Mouse (Mus musculus): ENCODE data around the gene Arhgap40.
A peak's percentile ranks its signal among the peaks of the same experiment; 100 is the strongest.

Arhgap40 gene

DNA sequence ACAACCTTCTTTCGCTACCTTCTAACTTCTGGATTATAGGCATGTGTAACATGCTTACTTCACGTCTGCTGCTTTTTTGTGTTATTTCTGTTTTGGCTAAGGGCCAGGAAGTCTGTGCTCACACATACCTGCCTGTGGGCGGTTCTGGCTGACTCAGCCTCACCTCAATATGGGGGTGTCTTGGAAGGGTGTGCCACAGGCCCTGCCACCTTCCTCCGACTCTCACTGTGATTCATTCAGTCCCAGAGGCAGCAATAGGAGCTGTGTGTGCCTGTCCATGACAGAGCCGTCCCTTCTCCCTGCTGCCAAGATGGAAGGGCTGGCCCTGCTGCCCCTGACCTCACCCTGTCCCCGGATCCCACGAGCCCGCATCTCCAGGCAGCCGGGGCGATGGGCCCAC, at the start of gene Arhgap40:
Arhgap40 (plus strand) TSS at position 269 of the 400 bp plus-strand sequence.
- peak in 1 of 2 experiments; percentile 19 for DNase-seq (ENCODE audit: low spot score in 2 of 2)

DNA sequence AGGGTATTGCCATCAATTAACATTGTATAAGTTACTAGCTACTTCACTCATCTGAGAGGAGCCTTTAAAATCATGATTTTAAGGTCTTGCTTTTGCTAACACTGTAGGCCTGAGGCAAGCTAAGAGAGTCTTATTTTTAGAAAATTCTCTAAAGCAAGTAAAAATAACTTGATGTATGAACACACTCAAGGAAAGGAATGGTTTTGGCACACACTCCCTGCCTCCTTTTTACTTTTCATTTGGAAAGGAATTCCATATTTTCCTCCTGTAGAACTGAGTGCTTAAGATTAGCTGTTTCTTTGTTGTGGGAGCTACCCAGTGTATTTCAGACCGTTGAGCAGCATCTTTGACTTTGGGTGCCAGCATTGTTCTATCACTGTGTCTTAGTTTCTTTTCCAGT, 38.4 kb upstream of the Arhgap40 start:
- DNase-seq (ENCODE audit: low spot score in 2 of 2) = no peak

DNA sequence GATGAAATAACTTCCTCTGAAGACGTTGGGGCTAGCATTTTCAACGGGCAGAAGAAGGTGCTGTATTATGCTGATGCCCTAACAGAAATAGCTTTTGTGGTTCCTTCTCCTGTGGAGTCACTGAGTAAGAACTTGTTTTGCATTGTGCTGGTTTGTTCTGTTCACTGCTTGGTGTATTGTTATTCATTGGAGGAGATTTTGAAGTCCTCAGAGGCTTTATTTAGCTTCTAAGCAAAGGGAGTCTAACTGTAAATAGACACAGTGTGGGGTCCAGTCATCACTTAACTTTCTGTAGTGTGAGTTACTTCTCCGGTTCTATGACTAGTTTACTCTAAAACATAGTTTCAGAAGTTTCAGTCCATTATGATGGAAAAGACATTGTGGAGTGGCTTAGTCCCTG, 35.0 kb upstream of the Arhgap40 start:
- no peak for DNase-seq (ENCODE audit: low spot score in 2 of 2)

DNA sequence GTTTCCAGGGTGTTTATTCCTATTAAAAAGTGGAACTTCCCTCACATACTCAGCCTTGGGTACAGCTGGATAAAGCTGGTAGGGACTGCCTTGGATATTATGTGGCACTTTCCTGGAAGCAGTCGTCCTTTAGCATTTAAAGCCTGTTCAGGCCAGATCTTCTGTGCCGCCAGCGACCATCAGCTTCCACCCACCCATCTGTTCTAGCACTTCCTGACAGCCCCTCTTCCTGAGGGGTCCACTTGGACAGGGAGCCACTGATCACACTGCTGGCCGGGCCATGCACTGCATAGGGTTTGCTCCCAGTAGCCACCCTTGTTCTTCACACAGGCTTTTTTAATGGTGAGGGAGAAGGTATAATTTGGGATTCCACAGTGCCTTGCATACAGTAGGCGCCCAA, 14.1 kb upstream of the Arhgap40 start:
- DNase-seq (ENCODE audit: low spot score in 2 of 2) = no peak

DNA sequence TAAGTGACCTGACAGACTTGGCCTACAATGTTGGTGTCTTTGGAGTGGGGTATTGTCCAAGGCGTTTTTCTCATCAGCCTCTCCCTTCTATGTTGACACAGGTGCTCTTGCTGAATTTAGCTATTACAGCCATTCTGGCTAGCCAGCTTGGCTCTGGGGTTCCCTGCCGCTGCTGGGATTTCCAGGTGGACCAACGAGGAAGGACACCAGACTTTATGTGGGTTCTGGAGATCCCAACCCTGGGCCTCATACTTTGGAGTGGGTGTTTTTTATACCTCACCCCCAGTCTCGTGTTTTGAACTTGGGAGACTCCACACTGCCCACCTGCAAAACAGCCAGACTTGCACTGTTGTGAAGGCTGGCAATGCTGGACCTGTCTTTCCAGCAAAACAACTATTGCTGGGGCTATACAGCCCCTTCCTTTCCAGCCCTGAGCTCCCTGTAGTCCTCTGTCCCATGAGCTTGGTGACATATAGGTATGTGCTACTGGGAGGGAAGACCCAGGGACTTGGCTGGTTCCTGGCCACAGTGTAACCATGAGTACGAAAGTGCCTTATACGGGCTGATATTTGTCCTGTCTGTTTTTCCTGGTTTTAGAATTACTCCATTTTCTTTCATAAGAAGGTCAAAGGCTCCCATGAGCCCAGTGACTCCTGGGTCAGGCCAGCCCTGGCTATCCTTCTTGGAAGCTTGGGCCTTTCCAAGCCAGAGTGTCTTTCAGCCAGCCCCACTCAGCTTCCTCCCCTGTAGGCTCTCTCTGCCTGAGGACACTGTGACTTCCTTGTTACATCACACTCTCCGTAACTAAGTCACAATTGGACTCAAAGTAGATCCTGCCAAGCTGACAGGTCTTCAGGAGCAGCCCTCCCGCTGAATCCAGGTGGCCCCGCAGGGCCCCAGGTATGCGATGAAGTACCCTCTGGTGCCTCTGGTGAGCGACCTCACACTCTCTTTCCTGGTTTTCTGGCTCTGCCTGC, 10.5 kb upstream of the Arhgap40 start, which contains the start of gene Adig:
Adig (plus strand) TSS at position 777 of the 977 bp plus-strand sequence.
- DNase-seq (ENCODE audit: low spot score in 2 of 2) = no peak

DNA sequence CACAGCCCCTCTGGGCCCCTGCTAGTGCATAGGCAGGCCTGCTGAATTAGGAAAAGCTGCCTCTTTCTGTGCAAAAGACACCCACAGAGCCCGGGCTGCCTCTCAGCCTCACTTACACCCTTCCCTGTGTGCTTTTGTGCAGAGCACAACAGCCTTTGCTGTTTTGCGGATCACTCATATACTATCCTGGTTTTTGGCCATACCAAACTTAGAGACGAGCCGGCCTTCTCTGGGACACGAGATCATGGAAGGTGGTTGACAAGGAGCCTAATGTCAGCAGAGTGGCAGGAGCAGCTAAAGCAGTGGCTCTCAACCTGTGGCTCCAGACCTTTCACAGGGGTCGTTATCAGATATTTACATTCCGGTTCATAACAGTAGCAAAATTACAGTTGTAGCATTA, 9.4 kb upstream of the Arhgap40 start:
- DNase-seq (ENCODE audit: low spot score in 2 of 2) = no peak

DNA sequence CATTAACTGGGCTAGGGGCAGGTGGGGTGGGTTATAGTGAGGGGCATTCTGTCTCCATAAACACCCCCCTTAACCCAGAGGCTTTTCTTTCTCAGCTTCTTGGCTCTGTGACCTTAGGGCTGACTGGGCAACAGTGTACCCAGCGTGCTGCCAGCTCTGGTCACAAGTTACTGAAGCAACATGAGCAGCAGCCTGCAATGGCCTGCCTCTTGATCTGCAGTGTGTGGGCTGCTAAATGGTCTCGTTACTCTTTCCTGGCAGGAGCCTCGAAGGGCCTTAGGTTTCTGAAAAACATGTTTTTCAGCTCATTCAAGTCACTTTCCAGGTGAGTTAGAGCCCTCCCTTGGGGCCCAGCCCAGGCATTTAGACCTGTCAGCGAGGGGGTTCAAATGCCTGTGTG, 8.9 kb upstream of the Arhgap40 start:
- DNase-seq (ENCODE audit: low spot score in 2 of 2) = no peak

DNA sequence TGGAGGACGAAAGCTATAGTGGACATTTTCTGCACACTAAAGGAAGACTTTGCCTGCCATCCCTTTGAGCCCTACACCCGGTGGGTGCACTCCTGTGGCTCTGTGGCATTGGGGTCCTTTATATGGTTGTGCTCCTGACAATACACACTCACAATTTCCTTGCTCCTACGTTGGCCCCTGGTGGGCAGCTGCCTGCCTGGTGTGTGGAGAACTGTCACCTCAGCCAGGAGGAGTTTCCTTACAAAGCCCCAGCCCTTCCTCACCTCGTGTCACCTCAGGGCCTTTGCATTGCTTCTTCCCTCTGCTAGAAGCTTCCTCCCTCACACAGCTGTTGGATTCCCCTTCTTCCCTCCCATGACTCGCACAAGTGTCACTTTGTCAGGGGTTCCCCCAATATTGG, 6.1 kb upstream of the Arhgap40 start:
- peak in 1 of 2 experiments; percentile 7 for DNase-seq (ENCODE audit: low spot score in 2 of 2)

DNA sequence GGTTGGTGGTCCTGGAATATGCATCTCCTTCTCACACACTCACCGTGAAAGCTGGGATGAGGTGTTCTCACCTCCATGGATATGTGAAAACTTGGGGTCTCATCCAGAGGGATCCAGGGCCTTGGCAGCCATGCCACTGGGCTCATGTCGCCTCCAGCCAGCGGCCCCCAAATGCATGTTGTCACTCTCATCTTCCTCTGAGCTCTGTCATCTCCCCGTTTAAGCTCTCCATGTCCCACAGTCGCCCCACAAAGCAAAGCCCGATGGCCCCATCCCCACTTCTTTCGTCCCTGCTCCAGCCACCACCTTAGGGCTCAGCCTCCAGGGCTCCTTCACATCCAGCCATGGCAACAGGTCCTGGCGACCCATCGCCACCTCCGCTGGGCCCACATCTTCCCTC, 5.5 kb upstream of the Arhgap40 start:
- DNase-seq (ENCODE audit: low spot score in 2 of 2) = peak in 1 of 2 experiments; percentile 14

DNA sequence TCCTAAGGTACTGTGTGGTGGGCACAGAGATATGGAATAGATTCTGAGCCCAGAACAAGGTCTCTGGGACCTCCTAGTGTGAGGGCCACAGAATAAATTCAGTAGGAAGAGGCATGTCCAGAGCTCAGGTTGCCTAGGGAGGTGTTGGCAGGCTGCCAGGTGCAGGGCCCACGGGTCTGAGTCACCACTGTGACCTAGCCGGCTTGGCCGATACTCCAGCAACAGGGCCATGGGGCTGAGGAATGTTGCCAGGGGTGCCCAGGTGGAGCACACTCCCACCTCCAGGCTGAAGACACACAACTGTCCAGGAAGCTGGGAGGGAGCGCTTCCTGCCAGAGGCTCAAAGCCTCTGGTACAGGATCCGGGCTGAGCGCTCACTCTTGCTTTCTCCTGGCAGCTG, 1.9 kb upstream of the Arhgap40 start:
- peak in 1 of 2 experiments; percentile 23 for DNase-seq (ENCODE audit: low spot score in 2 of 2)

DNA sequence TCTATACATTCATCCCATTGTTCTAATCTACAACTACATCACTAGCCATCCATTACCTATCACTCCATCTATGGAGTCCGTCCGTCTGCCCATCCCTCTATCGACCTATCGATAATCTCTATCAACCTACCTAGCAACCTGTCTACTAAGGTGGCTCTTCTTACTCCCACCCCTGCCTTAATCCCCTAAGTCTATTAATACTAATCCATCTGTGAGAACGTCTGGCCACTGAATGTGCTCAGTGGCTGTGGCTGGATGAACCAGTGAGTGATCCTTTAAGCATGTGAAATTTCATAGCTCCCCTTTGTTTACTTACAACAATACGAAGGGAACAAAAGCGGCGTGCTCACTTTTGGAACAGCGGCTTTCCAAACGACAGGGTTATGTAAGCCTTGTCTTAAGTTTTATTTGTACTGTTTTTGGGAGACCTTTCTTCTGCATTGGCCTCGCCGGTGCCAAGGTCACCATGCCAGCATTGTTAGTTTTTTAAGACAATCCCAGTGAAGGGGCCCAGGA, 1.3 kb downstream of the Arhgap40 start:
- DNase-seq (ENCODE audit: low spot score in 2 of 2) = no peak

DNA sequence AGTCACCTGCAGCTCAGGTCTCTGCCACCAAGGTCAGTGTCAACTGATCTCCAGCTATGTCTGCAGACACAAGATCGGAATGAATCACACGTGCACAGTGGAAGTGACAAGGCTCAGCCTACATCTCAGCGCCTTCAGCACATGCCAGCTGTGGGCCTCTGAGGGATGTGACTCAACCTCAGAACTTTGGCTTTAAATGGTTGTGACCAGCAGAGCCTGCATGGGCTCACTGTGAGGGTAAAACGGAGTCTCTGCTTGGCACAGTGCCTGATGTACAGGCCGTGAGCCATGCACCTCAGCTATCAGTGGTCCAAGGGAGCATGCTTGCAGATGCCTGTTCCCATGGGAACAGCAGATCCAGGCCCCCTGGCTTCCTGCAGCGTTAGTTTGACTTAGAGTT, 6.0 kb downstream of the Arhgap40 start:
- no peak for DNase-seq (ENCODE audit: low spot score in 2 of 2)

DNA sequence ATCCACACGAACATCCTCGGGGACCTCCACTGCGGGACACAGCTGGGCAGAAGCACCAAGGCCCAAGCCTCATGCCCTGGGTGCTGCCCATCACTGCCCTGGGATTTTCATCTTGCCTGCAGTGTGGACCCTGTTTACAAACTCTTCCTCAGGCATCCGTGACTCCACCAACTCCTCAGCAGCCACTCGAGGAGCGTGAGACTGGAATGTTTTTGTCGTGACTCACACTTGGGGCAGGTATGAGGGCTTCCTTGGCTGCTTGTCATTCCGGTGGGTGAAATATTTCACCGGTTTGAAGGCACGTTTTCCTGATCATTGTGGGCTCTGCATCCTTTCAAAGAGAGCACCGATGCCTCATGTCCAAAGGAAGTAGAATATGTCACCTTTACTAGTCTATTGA, 6.5 kb downstream of the Arhgap40 start:
- no peak for DNase-seq (ENCODE audit: low spot score in 2 of 2)

DNA sequence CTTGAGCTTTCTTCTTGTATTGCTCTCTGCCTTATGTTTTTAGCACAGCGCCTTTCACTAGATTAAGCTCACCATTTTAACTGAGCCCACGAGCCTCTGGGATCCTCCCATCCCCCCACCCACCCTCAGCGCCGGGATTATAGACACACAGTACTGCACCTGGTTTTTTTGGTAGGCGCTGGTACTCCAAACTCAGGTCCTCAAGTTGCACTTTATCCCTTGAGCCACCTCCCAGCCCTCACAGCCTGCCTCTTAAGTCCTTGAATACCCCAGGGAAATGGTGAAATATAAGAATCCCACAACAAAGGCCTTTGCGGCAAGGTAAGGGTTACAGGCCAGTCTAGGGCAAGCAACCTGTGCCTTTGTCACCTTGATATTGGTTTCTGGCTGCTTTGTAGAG, 7.2 kb downstream of the Arhgap40 start:
- no peak for DNase-seq (ENCODE audit: low spot score in 2 of 2)

DNA sequence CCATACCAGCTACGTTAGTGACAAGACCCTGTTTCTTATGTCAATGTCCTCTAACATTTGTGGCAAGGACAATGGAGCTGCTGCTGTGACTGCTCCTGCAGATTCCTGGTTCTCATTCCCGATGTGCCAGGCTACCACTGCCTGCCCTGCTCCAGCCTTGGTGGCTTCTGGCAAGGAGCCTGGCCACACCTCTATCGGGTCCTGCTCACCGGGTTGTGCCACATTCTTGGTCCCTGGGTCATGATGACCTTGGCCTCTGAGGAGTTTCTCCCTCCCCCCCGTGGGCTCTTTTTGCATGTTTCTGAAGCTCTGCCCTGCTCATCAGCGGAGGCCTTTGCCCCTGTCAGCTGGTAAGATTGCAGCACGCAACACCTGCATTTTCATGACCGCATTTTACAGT, 10.5 kb downstream of the Arhgap40 start:
- no peak for DNase-seq (ENCODE audit: low spot score in 2 of 2)

DNA sequence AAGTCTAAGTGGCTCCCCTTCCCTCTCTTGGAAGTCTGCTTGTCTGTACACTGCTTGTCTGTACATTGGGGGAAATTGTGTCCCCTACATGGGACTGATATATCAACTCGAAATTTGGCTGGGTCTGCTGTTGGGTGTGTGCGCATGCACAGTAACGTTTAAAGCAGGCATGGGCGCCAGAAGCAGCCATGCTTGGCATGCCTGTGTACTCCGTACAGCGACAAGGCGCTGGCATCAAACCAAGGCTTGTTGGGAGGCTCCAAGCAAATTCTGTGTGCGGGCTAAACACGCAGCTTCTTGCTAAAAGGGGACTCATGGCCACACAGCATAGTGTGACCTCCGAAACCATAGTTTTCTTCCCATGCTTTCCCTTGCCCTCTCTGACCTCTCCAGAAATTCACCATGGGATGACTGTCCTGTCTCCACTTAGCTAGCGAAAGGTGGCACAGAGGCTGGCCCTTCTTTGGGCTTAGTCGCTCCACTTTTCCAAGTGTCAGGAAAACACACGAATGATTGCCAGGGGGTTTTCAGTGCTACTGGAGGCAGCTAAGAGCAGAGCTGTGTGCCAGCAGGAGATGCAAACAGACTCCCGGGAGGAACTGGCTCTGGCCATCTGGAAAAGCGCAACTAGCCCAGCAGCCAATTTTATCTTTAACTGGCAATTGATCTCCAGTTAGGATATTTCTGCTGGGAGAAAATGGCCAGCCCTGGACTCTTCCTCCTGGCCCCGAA, 11.7 kb downstream of the Arhgap40 start:
- peak; percentile 64 to 66 for DNase-seq (ENCODE audit: low spot score in 2 of 2)

DNA sequence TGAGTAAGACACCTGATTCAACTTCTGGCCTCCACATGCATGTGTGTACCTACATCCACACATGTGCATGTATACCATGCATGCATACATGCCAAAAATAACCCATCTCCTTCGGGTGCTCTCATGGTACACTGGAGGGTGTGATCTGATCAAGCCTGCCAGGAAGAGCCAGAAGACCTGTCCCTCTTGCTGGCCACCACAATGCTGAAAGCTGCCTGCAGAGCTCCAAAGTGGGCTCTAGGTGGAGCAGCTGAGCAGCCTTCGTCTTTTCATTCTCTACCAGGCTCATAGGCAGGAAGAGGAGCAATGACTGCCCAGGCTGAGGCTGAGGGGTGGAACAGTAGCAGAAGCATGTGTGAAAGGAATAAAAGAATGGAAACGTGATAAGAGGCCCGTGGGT, 21.5 kb downstream of the Arhgap40 start:
- DNase-seq (ENCODE audit: low spot score in 2 of 2) = peak; percentile 69 to 76

DNA sequence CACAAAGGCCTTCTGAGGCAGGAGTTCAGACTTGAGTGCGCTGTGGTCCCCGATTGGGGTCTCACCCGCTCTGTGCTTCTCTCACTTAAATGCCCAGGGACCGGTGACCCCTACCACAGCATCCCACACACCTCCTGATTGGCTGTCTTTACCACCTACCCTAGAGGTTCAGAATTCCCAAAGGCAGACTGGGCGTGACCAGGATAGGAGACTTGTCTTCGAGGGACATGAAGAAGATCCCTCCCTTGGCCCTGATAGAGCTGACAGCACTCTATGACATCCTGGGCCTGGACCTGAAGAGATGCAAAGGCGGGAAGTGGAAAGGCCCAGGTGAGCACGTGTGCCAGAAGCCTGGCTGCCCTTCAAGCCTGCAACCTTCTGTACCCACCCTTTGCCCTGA, 22.0 kb downstream of the Arhgap40 start:
- no peak for DNase-seq (ENCODE audit: low spot score in 2 of 2)

DNA sequence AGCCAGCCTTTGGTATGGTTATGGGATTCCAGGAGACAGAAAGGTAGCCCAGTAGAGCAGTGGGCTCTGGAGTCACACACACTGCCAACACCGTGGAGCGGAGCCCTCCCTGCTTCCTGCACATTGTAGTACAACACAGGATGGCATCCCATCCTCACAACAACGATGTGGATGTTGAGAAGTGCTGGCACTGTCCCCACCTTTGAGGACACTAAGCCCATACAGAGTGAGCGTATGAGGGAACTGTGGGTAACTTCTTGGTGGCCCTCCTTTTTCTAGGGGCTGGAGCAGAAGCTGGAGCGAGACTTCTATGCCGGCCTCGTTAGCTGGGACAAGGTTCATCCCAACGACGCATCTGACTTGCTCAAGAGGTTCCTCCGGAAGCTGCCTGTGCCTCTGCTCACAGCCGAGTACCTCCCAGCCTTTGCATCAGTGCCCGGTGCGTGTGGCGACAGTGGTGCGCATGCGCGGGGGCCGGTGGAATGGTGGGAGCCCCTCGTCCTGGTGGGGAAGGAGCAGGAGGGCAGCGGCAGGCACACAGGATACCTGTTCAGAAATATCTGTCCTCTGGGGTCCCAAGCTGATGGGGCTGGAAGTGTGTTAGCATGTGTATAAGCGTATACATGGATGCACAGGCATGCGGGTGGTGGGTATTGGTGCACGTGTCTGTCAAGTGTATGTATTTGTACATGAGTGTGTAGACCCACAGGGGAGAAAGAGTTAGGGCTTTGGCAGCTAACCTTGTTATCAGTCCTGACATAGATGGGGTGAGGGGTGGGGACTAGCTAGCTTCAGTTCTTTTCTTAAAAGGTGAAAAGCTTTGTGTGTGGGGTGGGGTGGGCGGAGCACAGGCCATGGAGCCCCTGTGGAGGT, 27.1 kb downstream of the Arhgap40 start:
- peak in 1 of 2 experiments; percentile 54 for DNase-seq (ENCODE audit: low spot score in 2 of 2)

DNA sequence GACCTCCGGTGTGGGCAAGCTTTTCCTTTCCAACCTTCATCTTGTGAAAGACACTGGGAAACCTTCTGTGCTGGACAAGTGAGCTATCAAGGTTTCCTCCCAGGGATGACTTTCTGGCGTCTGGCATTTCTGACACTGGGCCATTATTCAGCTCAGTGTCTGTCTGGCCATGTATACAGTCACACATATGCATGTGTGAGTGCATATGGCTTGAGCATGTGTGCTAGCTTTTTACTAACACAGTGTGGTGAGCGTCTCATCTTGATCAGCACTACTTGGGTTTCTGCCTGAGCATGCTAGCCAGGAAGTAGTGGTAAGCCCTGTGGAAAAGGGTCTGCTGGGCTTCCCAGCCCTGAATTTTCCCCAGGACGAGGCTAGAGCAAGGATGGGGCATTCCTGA, 28.7 kb downstream of the Arhgap40 start:
- DNase-seq (ENCODE audit: low spot score in 2 of 2) = no peak

DNA sequence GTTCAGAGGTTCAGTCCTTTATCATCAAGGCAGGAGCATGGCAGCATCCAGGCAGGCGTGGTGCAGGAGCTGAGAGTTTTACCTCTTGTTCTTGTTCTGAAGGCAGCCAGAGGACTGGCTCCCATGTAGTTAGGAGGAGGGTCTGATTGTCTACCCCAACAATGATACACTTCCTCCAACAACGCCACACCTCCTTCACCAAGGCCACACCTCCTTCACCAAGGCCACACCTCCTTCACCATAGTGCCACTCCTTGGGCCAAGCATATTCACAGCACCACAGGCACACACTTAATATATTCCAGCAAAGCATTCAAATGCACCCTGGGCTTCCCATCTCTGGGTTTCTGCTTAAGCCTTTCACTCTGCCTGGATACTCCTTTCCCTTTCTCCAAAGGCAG, 32.7 kb downstream of the Arhgap40 start:
- DNase-seq (ENCODE audit: low spot score in 2 of 2) = no peak

DNA sequence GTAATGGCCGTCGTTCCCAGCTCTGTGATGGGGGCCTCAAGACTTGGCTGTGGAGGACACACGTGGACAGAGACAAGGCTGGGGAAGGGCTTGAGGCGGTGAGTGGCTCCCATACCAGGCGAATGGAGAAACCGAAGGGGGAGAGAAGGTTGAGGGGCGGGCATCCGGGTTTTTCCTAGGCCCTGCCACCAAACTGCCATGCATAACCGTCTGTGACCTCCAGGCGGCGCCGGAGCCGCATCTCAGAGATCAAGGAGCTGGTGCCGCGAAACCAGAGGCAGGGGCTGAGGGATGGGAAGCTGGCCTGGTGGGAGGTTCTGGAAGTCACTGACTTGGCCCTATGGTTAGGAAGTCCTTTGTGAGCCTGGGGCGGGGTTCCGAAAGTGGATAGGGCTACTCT, 34.2 kb downstream of the Arhgap40 start:
- DNase-seq (ENCODE audit: low spot score in 2 of 2) = peak; percentile 84 to 88
